Mouse (Mus musculus): ENCODE data around the gene Amz2.

DNA sequence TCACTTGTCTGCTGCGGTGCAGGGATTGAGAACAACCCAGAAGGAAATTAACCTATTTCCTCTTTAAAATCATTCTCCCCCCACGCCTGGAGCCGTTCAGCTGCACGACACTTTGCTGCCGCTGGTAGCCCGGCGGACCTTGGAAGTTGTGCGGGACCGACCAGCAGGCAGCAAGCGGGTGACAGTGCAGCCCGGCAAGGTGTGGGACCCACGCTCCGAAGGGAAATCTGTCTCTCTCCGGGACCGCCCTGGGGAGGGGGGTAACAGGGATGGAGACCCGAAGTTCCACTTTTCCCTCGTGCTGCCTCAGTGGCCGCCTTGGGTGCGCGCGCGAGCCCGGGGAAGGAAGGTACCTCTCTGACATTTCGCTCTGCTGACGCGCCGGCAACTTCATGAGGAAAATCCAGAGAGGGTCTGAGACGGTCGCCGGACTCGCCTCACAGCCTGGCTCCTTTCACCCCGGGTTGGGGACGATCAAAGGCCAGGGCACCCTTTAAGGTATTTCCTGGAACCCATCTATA, 46.5 kb downstream of the Amz2 start:
- no peak for TF ChIP-seq CTCF (IDR thresholded peaks at IDR 0.05; ENCODE audit: control insufficient read depth, insufficient read depth, insufficient read length)
- no peak for TF ChIP-seq USF1 (IDR thresholded peaks at IDR 0.05; ENCODE audit: low read depth)
- TF ChIP-seq MYOD1 (IDR thresholded peaks at IDR 0.05; ENCODE audit: control insufficient read depth, insufficient read length, low read depth), result no peak
- TF ChIP-seq MAX (IDR thresholded peaks at IDR 0.05), result no peak
- TF ChIP-seq CEBPB (IDR thresholded peaks at IDR 0.05; ENCODE audit: low read depth), result no peak
- no peak for TF ChIP-seq MYOG (IDR thresholded peaks at IDR 0.05; ENCODE audit: control insufficient read depth, extremely low read depth, insufficient read length)
- no peak for TF ChIP-seq FOSL1 (IDR thresholded peaks at IDR 0.05; ENCODE audit: insufficient read depth, low read length, poor library complexity, severe bottlenecking)
